Mouse (Mus musculus): ENCODE measurements around the gene Zfp575. TPM values are rescaled to one million over a fixed set of nuclear protein-coding genes. Genes with fewer than 3 reads are reported as not detected.
"Not testable (repeated sequence)": the region's sequence is repeated elsewhere in the genome, so short reads cannot be mapped to it uniquely, and the experiment has no call there.

Gene Zfp575
- polyA plus RNA-seq (2016; fragmentation: Nextera tagmentation; extraction: Ambion mirVana) = 3.6 and 4.0 TPM in 2 replicates

GRCm38 (mm10) chr7:24587330-24588105 lies at the start of gene Zfp575, which contains the start of gene Ethe1:
TSS of gene Zfp575 (minus strand) at chr7:24587641.
TSS of gene Ethe1 (plus strand) at chr7:24587543.
- peak within 1 kb of the TSS; percentile 71 for H3K9ac ChIP-seq (replicated peaks)
- peaks cover 37% of the 10 kb centered on the region for H3K27me3 ChIP-seq
- ATAC-seq (ENCODE audit: insufficient number of reproducible peaks, insufficient read depth, low FRiP score, low TSS enrichment, low read depth) = peak; percentile 44
- peaks cover 16% of the 10 kb centered on the region for H3K9me3 ChIP-seq
- H3K4me2 ChIP-seq = peak within 1 kb of the TSS; percentile 74
- peaks cover 10% of the 10 kb centered on the region for H3K4me1 ChIP-seq (replicated peaks)
- no peaks in the 10 kb centered on the region for H3K36me3 ChIP-seq
- peak within 1 kb of the TSS; percentile 55 for H3K4me3 ChIP-seq (replicated peaks)
- WGBS = 7% methylated on average over 30 of the region's 30 CpGs
- H3K27ac ChIP-seq = no peak within 1 kb of the TSS

GRCm38 (mm10) chr7:24637046-24637445 lies 49.6 kb upstream of the Zfp575 start:
- H3K27ac ChIP-seq = no peak overlapping the region
- H3K9ac ChIP-seq (replicated peaks) = no peak overlapping the region; the same call in 1 of the 2 replicates
- H3K27me3 ChIP-seq = peaks cover 63% of the 10 kb centered on the region
- peak overlapping the region; percentile 68 for H3K4me2 ChIP-seq
- WGBS = 2% methylated on average over 18 of the region's 18 CpGs
- H3K4me3 ChIP-seq (replicated peaks) = peak overlapping the region; percentile 40
- no peaks in the 10 kb centered on the region for H3K36me3 ChIP-seq
- H3K4me1 ChIP-seq (replicated peaks) = peaks cover 16% of the 10 kb centered on the region
- H3K9me3 ChIP-seq = peaks cover 6% of the 10 kb centered on the region; the same call in 1 of the 2 replicates
- ATAC-seq (ENCODE audit: insufficient number of reproducible peaks, insufficient read depth, low FRiP score, low TSS enrichment, low read depth) = no peak

GRCm38 (mm10) chr7:24636264-24636663 lies 48.8 kb upstream of the Zfp575 start, which contains the start of gene Lypd3:
TSS of gene Lypd3 (plus strand) at chr7:24636550.
- peaks cover 57% of the 10 kb centered on the region for H3K27me3 ChIP-seq
- H3K27ac ChIP-seq = no peak within 1 kb of the TSS
- peak within 1 kb of the TSS; percentile 68 for H3K4me2 ChIP-seq
- peaks cover 16% of the 10 kb centered on the region for H3K4me1 ChIP-seq (replicated peaks)
- peaks cover 6% of the 10 kb centered on the region; the same call in 1 of the 2 replicates for H3K9me3 ChIP-seq
- no peaks in the 10 kb centered on the region for H3K36me3 ChIP-seq
- no peak within 1 kb of the TSS; the same call in 1 of the 2 replicates for H3K9ac ChIP-seq (replicated peaks)
- WGBS = 19% methylated on average over 15 of the region's 15 CpGs
- peak within 1 kb of the TSS; percentile 40 for H3K4me3 ChIP-seq (replicated peaks)
- no peak for ATAC-seq (ENCODE audit: insufficient number of reproducible peaks, insufficient read depth, low FRiP score, low TSS enrichment, low read depth)

DNA sequence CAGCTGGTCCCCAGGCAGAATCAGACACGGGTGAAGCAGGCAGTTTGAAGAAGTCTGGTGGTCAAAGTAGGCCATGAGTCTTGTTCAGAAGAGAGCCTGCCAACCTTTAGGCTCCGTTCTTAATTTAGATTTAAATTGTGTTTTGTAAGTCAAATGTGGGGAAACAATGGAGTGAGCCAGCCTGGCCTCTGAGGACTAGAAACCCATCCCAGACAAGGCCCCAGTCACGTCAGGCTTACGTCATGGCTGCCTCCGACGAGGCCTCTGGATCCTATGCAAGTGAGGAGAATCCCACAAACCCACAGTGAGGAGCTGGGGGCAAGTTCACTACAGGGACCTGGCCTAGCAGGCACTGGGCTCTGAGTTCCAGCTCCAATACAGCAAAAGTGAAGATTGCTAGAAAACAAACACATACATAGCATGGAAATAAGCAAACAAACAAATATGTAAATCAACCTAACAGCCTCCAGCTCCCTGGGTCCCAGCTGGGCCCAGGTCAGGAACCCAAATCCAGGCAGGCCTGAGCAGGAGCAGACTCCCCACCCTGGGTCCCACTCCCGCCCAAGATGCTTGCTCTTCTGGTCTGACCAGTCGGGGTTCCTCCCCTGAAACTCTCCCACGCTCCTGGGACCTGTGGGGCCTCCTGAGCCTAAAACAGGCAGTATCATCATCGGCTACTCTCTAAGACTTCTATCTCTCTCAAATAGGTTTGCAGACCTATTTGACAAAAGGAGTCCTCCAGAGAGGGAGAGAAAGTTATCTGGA lies 42.9 kb upstream of the Zfp575 start:
- no peak overlapping the region for H3K9ac ChIP-seq (replicated peaks)
- no peak overlapping the region for H3K4me2 ChIP-seq
- no peaks in the 10 kb centered on the region for H3K36me3 ChIP-seq
- 67% methylated on average over 10 of the region's 10 CpGs for WGBS
- H3K27me3 ChIP-seq = peaks cover 7% of the 10 kb centered on the region; the same call in 1 of the 2 replicates
- peaks cover 6% of the 10 kb centered on the region; the same call in 1 of the 2 replicates for H3K9me3 ChIP-seq
- no peak overlapping the region for H3K27ac ChIP-seq
- H3K4me1 ChIP-seq (replicated peaks) = peaks cover 7% of the 10 kb centered on the region; the same call in 1 of the 2 replicates
- ATAC-seq (ENCODE audit: insufficient number of reproducible peaks, insufficient read depth, low FRiP score, low TSS enrichment, low read depth) = no peak
- H3K4me3 ChIP-seq (replicated peaks) = no peak overlapping the region

GRCm38 (mm10) chr7:24629672-24630071 lies 42.2 kb upstream of the Zfp575 start:
- Histone ChIP-seq H3K27me3 (peaks cover 5% of the 10 kb centered on the region; the same call in 1 of the 2 replicates), H3K36me3 (no peaks in the 10 kb centered on the region), H3K4me2 (no peak overlapping the region), H3K9me3 (peaks cover 6% of the 10 kb centered on the region; the same call in 1 of the 2 replicates), H3K9ac (replicated peaks) (no peak overlapping the region), H3K27ac (no peak overlapping the region), H3K4me3 (replicated peaks) (no peak overlapping the region), H3K4me1 (replicated peaks) (peaks cover 7% of the 10 kb centered on the region; the same call in 1 of the 2 replicates)
- ATAC-seq (ENCODE audit: insufficient number of reproducible peaks, insufficient read depth, low FRiP score, low TSS enrichment, low read depth) = no peak
- 63% methylated on average over 4 of the region's 4 CpGs for WGBS

- 11% methylated on average over 33 of the region's 33 CpGs for WGBS
- peak; percentile 74 for ATAC-seq (ENCODE audit: insufficient number of reproducible peaks, insufficient read depth, low FRiP score, low TSS enrichment, low read depth)
- Histone ChIP-seq H3K27ac (no peak overlapping the region), H3K9ac (replicated peaks) (peak overlapping the region; percentile 56), H3K9me3 (peaks cover 6% of the 10 kb centered on the region; the same call in 1 of the 2 replicates), H3K4me2 (peak overlapping the region; percentile 60), H3K4me1 (replicated peaks) (peaks cover 7% of the 10 kb centered on the region; the same call in 1 of the 2 replicates), H3K4me3 (replicated peaks) (peak overlapping the region; percentile 34), H3K27me3 (peaks cover 8% of the 10 kb centered on the region; the same call in 1 of the 2 replicates), H3K36me3 (no peaks in the 10 kb centered on the region)
These were observed 41.5 kb upstream of the Zfp575 start for GRCm38 (mm10) chr7:24628685-24629610.

DNA sequence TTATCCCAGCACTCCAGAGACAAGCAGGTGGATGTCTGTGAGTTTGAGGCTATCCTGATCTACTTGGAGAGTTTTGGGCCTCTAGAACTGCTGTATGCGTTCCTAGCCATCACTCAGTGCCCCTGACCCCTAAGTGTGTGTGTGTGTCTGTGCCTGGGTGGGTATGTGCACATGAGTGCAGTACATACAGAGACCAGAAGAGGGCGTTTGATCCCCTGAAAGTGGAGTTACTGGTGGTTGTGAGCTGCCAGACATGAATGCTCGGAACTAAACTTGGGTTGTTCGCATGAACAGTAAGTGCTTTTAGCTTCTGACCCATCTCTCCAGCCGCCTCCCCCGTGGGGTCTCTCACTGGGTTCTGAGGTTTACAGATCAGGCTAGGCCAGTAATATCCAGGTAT lies 35.5 kb upstream of the Zfp575 start:
- Histone ChIP-seq H3K9me3 (peaks cover 8% of the 10 kb centered on the region; the same call in 1 of the 2 replicates), H3K36me3 (no peaks in the 10 kb centered on the region), H3K4me2 (no peak overlapping the region), H3K4me1 (replicated peaks) (no peaks in the 10 kb centered on the region; the same call in 1 of the 2 replicates), H3K27ac (no peak overlapping the region), H3K27me3 (peaks cover 17% of the 10 kb centered on the region; the same call in 1 of the 2 replicates), H3K9ac (replicated peaks) (no peak overlapping the region), H3K4me3 (replicated peaks) (no peak overlapping the region)
- no peak for ATAC-seq (ENCODE audit: insufficient number of reproducible peaks, insufficient read depth, low FRiP score, low TSS enrichment, low read depth)
- WGBS = 83% methylated on average over 6 of the region's 6 CpGs

DNA sequence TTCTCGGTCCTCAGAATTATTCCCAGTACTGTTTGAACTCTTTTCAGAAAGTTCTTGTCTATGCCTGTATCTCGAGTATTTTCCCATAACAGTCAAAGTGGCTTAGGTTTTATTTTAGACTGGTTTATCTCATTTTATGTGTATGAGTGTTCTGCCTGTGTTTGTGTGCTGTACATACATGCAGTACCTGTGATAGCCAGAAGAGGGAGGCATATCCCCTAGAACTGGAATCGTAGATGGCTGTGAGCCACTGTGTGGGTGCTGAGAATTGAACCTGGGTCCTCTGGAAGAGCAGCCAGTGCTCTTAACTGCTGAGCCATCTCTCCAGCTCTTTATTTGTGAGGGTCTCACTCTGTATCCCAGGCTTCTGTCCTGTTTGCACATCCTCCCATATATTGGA lies 33.8 kb upstream of the Zfp575 start:
- no peak overlapping the region for H3K4me3 ChIP-seq (replicated peaks)
- no peak for ATAC-seq (ENCODE audit: insufficient number of reproducible peaks, insufficient read depth, low FRiP score, low TSS enrichment, low read depth)
- no peaks in the 10 kb centered on the region for H3K36me3 ChIP-seq
- H3K4me1 ChIP-seq (replicated peaks) = no peaks in the 10 kb centered on the region; the same call in 1 of the 2 replicates
- WGBS = 81% methylated on average over 3 of the region's 3 CpGs
- H3K4me2 ChIP-seq = no peak overlapping the region
- no peak overlapping the region for H3K9ac ChIP-seq (replicated peaks)
- H3K27ac ChIP-seq = no peak overlapping the region
- H3K9me3 ChIP-seq = peaks cover 8% of the 10 kb centered on the region; the same call in 1 of the 2 replicates
- peaks cover 13% of the 10 kb centered on the region; the same call in 1 of the 2 replicates for H3K27me3 ChIP-seq

GRCm38 (mm10) chr7:24619671-24620397 lies 32.4 kb upstream of the Zfp575 start:
- ATAC-seq (ENCODE audit: insufficient number of reproducible peaks, insufficient read depth, low FRiP score, low TSS enrichment, low read depth) = no peak
- Histone ChIP-seq H3K27ac (no peak overlapping the region), H3K4me1 (replicated peaks) (no peaks in the 10 kb centered on the region; the same call in 1 of the 2 replicates), H3K4me3 (replicated peaks) (no peak overlapping the region), H3K27me3 (peaks cover 16% of the 10 kb centered on the region; the same call in 1 of the 2 replicates), H3K36me3 (no peaks in the 10 kb centered on the region), H3K9ac (replicated peaks) (no peak overlapping the region), H3K4me2 (no peak overlapping the region), H3K9me3 (peaks cover 8% of the 10 kb centered on the region; the same call in 1 of the 2 replicates)
- 44% methylated on average over 13 of the region's 13 CpGs for WGBS

DNA sequence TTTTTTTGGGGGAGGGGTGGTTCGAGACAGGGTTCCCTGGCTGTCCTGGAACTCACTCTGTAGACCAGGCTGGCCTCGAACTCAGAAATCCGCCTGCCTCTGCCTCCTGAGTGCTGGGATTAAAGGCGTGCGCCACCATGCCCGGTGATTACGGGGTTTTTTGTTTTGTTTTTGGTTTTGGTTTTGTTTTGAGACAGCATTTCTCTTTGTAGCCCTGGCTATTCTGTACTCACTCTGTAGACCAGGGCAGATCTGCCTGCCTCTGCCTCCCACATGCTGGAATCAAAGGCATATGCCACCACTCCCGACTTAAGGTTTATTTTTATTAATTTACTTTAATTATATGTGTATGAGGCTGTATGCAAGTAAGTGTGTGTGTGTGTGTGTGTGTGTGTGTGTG lies 30.9 kb upstream of the Zfp575 start:
- H3K9ac ChIP-seq (replicated peaks); H3K27ac ChIP-seq; H3K4me1 ChIP-seq (replicated peaks); ATAC-seq (ENCODE audit: insufficient number of reproducible peaks, insufficient read depth, low FRiP score, low TSS enrichment, low read depth); H3K36me3 ChIP-seq; H3K4me3 ChIP-seq (replicated peaks); H3K9me3 ChIP-seq; H3K4me2 ChIP-seq: not testable (repeated sequence)
- 91% methylated on average over 8 of the region's 8 CpGs for WGBS
- H3K27me3 ChIP-seq = peaks cover 23% of the 10 kb centered on the region
